Mouse (Mus musculus): ENCODE data around the gene Lrsam1.

- no peak for TF ChIP-seq CTCF (IDR thresholded peaks at IDR 0.05; ENCODE audit: control insufficient read depth, insufficient read depth, insufficient read length)
- TF ChIP-seq CEBPB (IDR thresholded peaks at IDR 0.05; ENCODE audit: low read depth): no peak
- TF ChIP-seq MAX (IDR thresholded peaks at IDR 0.05): no peak
- no peak for TF ChIP-seq USF1 (IDR thresholded peaks at IDR 0.05; ENCODE audit: low read depth)
- no peak for TF ChIP-seq MYOD1 (IDR thresholded peaks at IDR 0.05; ENCODE audit: control insufficient read depth, insufficient read length, low read depth)
- no peak for TF ChIP-seq FOSL1 (IDR thresholded peaks at IDR 0.05; ENCODE audit: insufficient read depth, low read length, poor library complexity, severe bottlenecking)
Measured at GRCm38 (mm10) chr2:32922564-32922963, 38.9 kb downstream of the Lrsam1 start.
